Mouse (Mus musculus) embryonic facial prominence, embryonic 12.5 days (tissue): ENCODE measurements around the gene Tnnt2. TPM values are rescaled to one million over a fixed set of nuclear protein-coding genes. Genes with fewer than 3 reads are reported as not detected.

Experiments used
- ATAC-seq: fragments of 200-750 bp; cut with Nextera tagmentation; 2 replicates; pipeline ENCODE4 v1.8.0; 2017; ENCODE audit not compliant: insufficient number of reproducible peaks, insufficient read depth, low FRiP score, low TSS enrichment
- H3K27ac ChIP-seq: fragments of 300-500 bp; sonication (generic); 2 replicates; pipeline ENCODE4 v1.5.1; 2016; ENCODE audit warnings: mild to moderate bottlenecking
- H3K27me3 ChIP-seq: fragments of 300-500 bp; sonication (generic); 2 replicates; pipeline ENCODE4 v1.6.1; 2016; ENCODE audit warnings: mild to moderate bottlenecking, moderate library complexity
- H3K36me3 ChIP-seq: fragments of 300-500 bp; sonication (generic); 2 replicates; pipeline ENCODE4 v1.6.1; 2016; ENCODE audit warnings: mild to moderate bottlenecking
- H3K4me1 ChIP-seq: fragments of 300-500 bp; sonication (generic); 2 replicates; pipeline ENCODE4 v1.6.1; 2016
- H3K4me2 ChIP-seq: fragments of 300-500 bp; sonication (generic); replicated peaks from 2 replicates; pipeline ENCODE4 v1.6.1; 2016; ENCODE audit warnings: mild to moderate bottlenecking, moderate library complexity
- H3K4me3 ChIP-seq: fragments of 300-500 bp; sonication (generic); 2 replicates; pipeline ENCODE4 v1.5.1; 2016; ENCODE audit warnings: mild to moderate bottlenecking
- H3K9ac ChIP-seq: fragments of 300-500 bp; sonication (generic); 2 replicates; pipeline ENCODE4 v1.6.1; 2016; ENCODE audit warnings: mild to moderate bottlenecking, moderate library complexity
- H3K9me3 ChIP-seq: fragments of 300-500 bp; sonication (generic); 2 replicates; pipeline ENCODE4 v1.6.1; 2016; ENCODE audit warnings: mild to moderate bottlenecking, moderate library complexity
- WGBS: fragments of 180-500 bp; shearing (Covaris S2); methylation state at CpG from one replicate; pipeline ENCODE4 v1.1.7; 2016; 5-methylcytosine and 5-hydroxymethylcytosine counted together
- polyA plus RNA-seq: library from polyadenylated mRNA; unstranded; fragments of >200 nt; fragmentation: Nextera tagmentation; extraction: Ambion mirVana; gene quantifications from 2 replicates; pipeline ENCODE4 v1.2.1, GENCODE M21; 2016

Gene Tnnt2
- polyA plus RNA-seq, 1 experiment from 2014 or later, result 27.7 TPM

- H3K4me1 ChIP-seq, result peaks cover 13% of the 10 kb centered on the region; the same call in 1 of the 2 replicates
- H3K27me3 ChIP-seq, result no peaks in the 10 kb centered on the region
- H3K9me3 ChIP-seq, result no peaks in the 10 kb centered on the region
- no peak overlapping the region for H3K27ac ChIP-seq
- no peak overlapping the region for H3K9ac ChIP-seq
- no peak for ATAC-seq
- no peak overlapping the region for H3K4me3 ChIP-seq
- no peak overlapping the region for H3K4me2 ChIP-seq
- no peaks in the 10 kb centered on the region for H3K36me3 ChIP-seq
- 54% methylated on average over 8 of the region's 8 CpGs for WGBS
These were observed 35.8 kb upstream of the Tnnt2 start for GRCm38 (mm10) chr1:135800192-135800950.

GRCm38 (mm10) chr1:135807546-135807945 lies 28.6 kb upstream of the Tnnt2 start:
- Histone ChIP-seq H3K9me3 (no peaks in the 10 kb centered on the region), H3K36me3 (no peaks in the 10 kb centered on the region), H3K9ac (no peak overlapping the region), H3K4me2 (no peak overlapping the region), H3K27ac (no peak overlapping the region), H3K4me3 (no peak overlapping the region), H3K27me3 (no peaks in the 10 kb centered on the region), H3K4me1 (no peaks in the 10 kb centered on the region)
- no peak for ATAC-seq
- 57% methylated on average over 10 of the region's 10 CpGs for WGBS

GRCm38 (mm10) chr1:135810180-135810579 lies 26.0 kb upstream of the Tnnt2 start:
- ATAC-seq, result no peak
- Histone ChIP-seq H3K4me1 (no peaks in the 10 kb centered on the region), H3K4me2 (no peak overlapping the region), H3K9me3 (no peaks in the 10 kb centered on the region), H3K27me3 (no peaks in the 10 kb centered on the region), H3K9ac (no peak overlapping the region), H3K4me3 (no peak overlapping the region), H3K27ac (no peak overlapping the region), H3K36me3 (no peaks in the 10 kb centered on the region)
- 77% methylated on average over 2 of the region's 2 CpGs for WGBS

GRCm38 (mm10) chr1:135811016-135811646 lies 25.0 kb upstream of the Tnnt2 start:
- H3K4me2 ChIP-seq, result no peak overlapping the region
- 0 out of 2 replicates have a peak, but pooled peaks have one; percentile 31 for ATAC-seq
- no peaks in the 10 kb centered on the region for H3K4me1 ChIP-seq
- WGBS, result 34% methylated on average over 7 of the region's 7 CpGs
- H3K27me3 ChIP-seq, result peaks cover 2% of the 10 kb centered on the region; the same call in 1 of the 2 replicates
- no peak overlapping the region for H3K27ac ChIP-seq
- H3K4me3 ChIP-seq, result no peak overlapping the region
- no peaks in the 10 kb centered on the region for H3K9me3 ChIP-seq
- no peak overlapping the region for H3K9ac ChIP-seq
- H3K36me3 ChIP-seq, result no peaks in the 10 kb centered on the region

GRCm38 (mm10) chr1:135812205-135812604 lies 23.9 kb upstream of the Tnnt2 start:
- Histone ChIP-seq H3K9ac (no peak overlapping the region), H3K27ac (no peak overlapping the region), H3K9me3 (no peaks in the 10 kb centered on the region), H3K4me1 (no peaks in the 10 kb centered on the region), H3K4me3 (no peak overlapping the region), H3K27me3 (peaks cover 12% of the 10 kb centered on the region), H3K4me2 (no peak overlapping the region), H3K36me3 (no peaks in the 10 kb centered on the region)
- ATAC-seq, result no peak
- WGBS, result 94% methylated on average over 3 of the region's 3 CpGs

GRCm38 (mm10) chr1:135812618-135813017 lies 23.5 kb upstream of the Tnnt2 start:
- Histone ChIP-seq H3K4me2 (no peak overlapping the region), H3K4me3 (no peak overlapping the region), H3K9ac (no peak overlapping the region; the same call in 1 of the 2 replicates), H3K36me3 (no peaks in the 10 kb centered on the region), H3K9me3 (no peaks in the 10 kb centered on the region), H3K27me3 (peaks cover 16% of the 10 kb centered on the region), H3K4me1 (no peaks in the 10 kb centered on the region), H3K27ac (no peak overlapping the region)
- no peak for ATAC-seq
- 59% methylated on average over 2 of the region's 2 CpGs for WGBS

GRCm38 (mm10) chr1:135813071-135813470 lies 23.1 kb upstream of the Tnnt2 start:
- no peaks in the 10 kb centered on the region for H3K36me3 ChIP-seq
- H3K27ac ChIP-seq, result no peak overlapping the region
- ATAC-seq, result no peak
- 75% methylated on average over 4 of the region's 4 CpGs for WGBS
- H3K4me1 ChIP-seq, result no peaks in the 10 kb centered on the region
- H3K9ac ChIP-seq, result no peak overlapping the region; the same call in 1 of the 2 replicates
- H3K9me3 ChIP-seq, result no peaks in the 10 kb centered on the region
- no peak overlapping the region for H3K4me2 ChIP-seq
- no peak overlapping the region for H3K4me3 ChIP-seq
- H3K27me3 ChIP-seq, result peaks cover 21% of the 10 kb centered on the region

- Histone ChIP-seq H3K9me3 (no peaks in the 10 kb centered on the region), H3K36me3 (no peaks in the 10 kb centered on the region), H3K4me1 (peaks cover 3% of the 10 kb centered on the region; the same call in 1 of the 2 replicates), H3K4me3 (no peak overlapping the region), H3K27ac (no peak overlapping the region), H3K27me3 (peaks cover 29% of the 10 kb centered on the region), H3K9ac (no peak overlapping the region), H3K4me2 (no peak overlapping the region)
- ATAC-seq, result no peak
- WGBS, result 83% methylated on average over 5 of the region's 5 CpGs
These were observed 22.3 kb upstream of the Tnnt2 start for GRCm38 (mm10) chr1:135813687-135814395.

- ATAC-seq, result no peak
- no peak overlapping the region for H3K27ac ChIP-seq
- 75% methylated on average over 5 of the region's 5 CpGs for WGBS
- no peak overlapping the region for H3K9ac ChIP-seq
- peaks cover 4% of the 10 kb centered on the region; the same call in 1 of the 2 replicates for H3K4me1 ChIP-seq
- no peaks in the 10 kb centered on the region for H3K36me3 ChIP-seq
- peaks cover 36% of the 10 kb centered on the region for H3K27me3 ChIP-seq
- no peak overlapping the region for H3K4me3 ChIP-seq
- H3K4me2 ChIP-seq, result no peak overlapping the region
- H3K9me3 ChIP-seq, result no peaks in the 10 kb centered on the region
These were observed 21.6 kb upstream of the Tnnt2 start for GRCm38 (mm10) chr1:135814531-135814930.

- Histone ChIP-seq H3K9ac (no peak overlapping the region), H3K4me3 (no peak overlapping the region), H3K27me3 (peaks cover 51% of the 10 kb centered on the region), H3K9me3 (no peaks in the 10 kb centered on the region), H3K27ac (no peak overlapping the region), H3K4me2 (no peak overlapping the region), H3K4me1 (peaks cover 4% of the 10 kb centered on the region; the same call in 1 of the 2 replicates), H3K36me3 (no peaks in the 10 kb centered on the region)
- no peak for ATAC-seq
- 50% methylated on average over 4 of the region's 4 CpGs for WGBS
These were observed 18.6 kb upstream of the Tnnt2 start for GRCm38 (mm10) chr1:135817595-135817994.

GRCm38 (mm10) chr1:135818481-135819086 lies 17.6 kb upstream of the Tnnt2 start, which contains the start of gene Lad1:
Lad1 (plus strand) TSS chr1:135818598.
- Histone ChIP-seq H3K4me3 (peak within 1 kb of the TSS; percentile 53), H3K27me3 (peaks cover 51% of the 10 kb centered on the region), H3K27ac (no peak within 1 kb of the TSS), H3K4me2 (peak within 1 kb of the TSS; percentile 97), H3K9ac (peak within 1 kb of the TSS; percentile 55), H3K36me3 (no peaks in the 10 kb centered on the region), H3K4me1 (peaks cover 4% of the 10 kb centered on the region; the same call in 1 of the 2 replicates), H3K9me3 (no peaks in the 10 kb centered on the region)
- 1% methylated on average over 63 of the region's 63 CpGs for WGBS
- peak; percentile 17; the same call in 1 of the 2 replicates for ATAC-seq
